Mouse (Mus musculus): ENCODE data around the gene Cd200r4. TPM values are rescaled to one million over a fixed set of nuclear protein-coding genes. Genes with fewer than 3 reads are reported as not detected.
A peak's percentile ranks its signal among the peaks of the same experiment; 100 is the strongest.

Gene Cd200r4
- total and polyA plus RNA-seq, 2 experiments = 0.06 to 0.37 TPM

GRCm38 (mm10) chr16:44767967-44768366 is 43.6 kb upstream of the Cd200r4 start:
- Histone ChIP-seq H3K36me3 (ENCODE audit: control insufficient read depth, insufficient read depth, low read length) (no peaks in the 10 kb centered on the region), H3K27me3 (ENCODE audit: control insufficient read depth, insufficient read depth, low read length) (no peaks in the 10 kb centered on the region), H3K9ac (ENCODE audit: low read depth, low read length) (no peak overlapping the region), H3K79me2 (ENCODE audit: control insufficient read depth, insufficient read depth, low read length) (no peaks in the 10 kb centered on the region), H3K4me3 (ENCODE audit: insufficient read depth, low read depth, low read length) (no peak overlapping the region; the same call in 1 of the 2 replicates), H3K4me1 (ENCODE audit: control insufficient read depth, insufficient read depth, low read length) (no peaks in the 10 kb centered on the region), H3K27ac (replicated peaks; ENCODE audit: insufficient read depth, low read depth, low read length) (no peak overlapping the region)
- 32% methylated on average over 2 of the region's 2 CpGs for WGBS
- TF ChIP-seq POLR2A (IDR thresholded peaks at IDR 0.05; ENCODE audit: extremely low read depth, insufficient read depth, low read length) (no peak), CTCF (IDR thresholded peaks at IDR 0.05; ENCODE audit: low read depth, low read length) (peak; percentile 38; the same call in 1 of the 2 replicates)
- peak; percentile 22 for DNase-seq (ENCODE audit: extremely low read depth, low read depth, low spot score)

- TF ChIP-seq CTCF (IDR thresholded peaks at IDR 0.05; ENCODE audit: low read depth, low read length) = no peak
- no peak for TF ChIP-seq POLR2A (IDR thresholded peaks at IDR 0.05; ENCODE audit: extremely low read depth, insufficient read depth, low read length)
- H3K4me1 ChIP-seq (ENCODE audit: control insufficient read depth, insufficient read depth, low read length) = no peaks in the 10 kb centered on the region
- no peaks in the 10 kb centered on the region for H3K79me2 ChIP-seq (ENCODE audit: control insufficient read depth, insufficient read depth, low read length)
- no peak for DNase-seq (ENCODE audit: extremely low read depth, low read depth, low spot score)
- no peak overlapping the region for H3K9ac ChIP-seq (ENCODE audit: low read depth, low read length)
- H3K36me3 ChIP-seq (ENCODE audit: control insufficient read depth, insufficient read depth, low read length) = no peaks in the 10 kb centered on the region
- H3K27me3 ChIP-seq (ENCODE audit: control insufficient read depth, insufficient read depth, low read length) = no peaks in the 10 kb centered on the region
- H3K27ac ChIP-seq (replicated peaks; ENCODE audit: insufficient read depth, low read depth, low read length) = no peak overlapping the region
- H3K4me3 ChIP-seq (ENCODE audit: insufficient read depth, low read depth, low read length) = no peak overlapping the region
- WGBS = 60% methylated on average over 6 of the region's 6 CpGs
Observed at GRCm38 (mm10) chr16:44772577-44772976, 39.0 kb upstream of the Cd200r4 start.

GRCm38 (mm10) chr16:44773673-44774072 is 37.9 kb upstream of the Cd200r4 start:
- Histone ChIP-seq H3K79me2 (ENCODE audit: control insufficient read depth, insufficient read depth, low read length) (no peaks in the 10 kb centered on the region), H3K4me1 (ENCODE audit: control insufficient read depth, insufficient read depth, low read length) (no peaks in the 10 kb centered on the region; the same call in 1 of the 2 replicates), H3K4me3 (ENCODE audit: insufficient read depth, low read depth, low read length) (no peak overlapping the region), H3K27ac (replicated peaks; ENCODE audit: insufficient read depth, low read depth, low read length) (no peak overlapping the region), H3K36me3 (ENCODE audit: control insufficient read depth, insufficient read depth, low read length) (no peaks in the 10 kb centered on the region), H3K27me3 (ENCODE audit: control insufficient read depth, insufficient read depth, low read length) (no peaks in the 10 kb centered on the region), H3K9ac (ENCODE audit: low read depth, low read length) (no peak overlapping the region)
- DNase-seq (ENCODE audit: extremely low read depth, low read depth, low spot score) = no peak
- 67% methylated on average over 3 of the region's 3 CpGs for WGBS
- TF ChIP-seq POLR2A (IDR thresholded peaks at IDR 0.05; ENCODE audit: extremely low read depth, insufficient read depth, low read length) (no peak), CTCF (IDR thresholded peaks at IDR 0.05; ENCODE audit: low read depth, low read length) (no peak)

- no peaks in the 10 kb centered on the region; the same call in 1 of the 2 replicates for H3K4me1 ChIP-seq (ENCODE audit: control insufficient read depth, insufficient read depth, low read length)
- H3K9ac ChIP-seq (ENCODE audit: low read depth, low read length) = no peak overlapping the region
- no peak overlapping the region for H3K27ac ChIP-seq (replicated peaks; ENCODE audit: insufficient read depth, low read depth, low read length)
- H3K4me3 ChIP-seq (ENCODE audit: insufficient read depth, low read depth, low read length) = no peak overlapping the region
- no peaks in the 10 kb centered on the region for H3K27me3 ChIP-seq (ENCODE audit: control insufficient read depth, insufficient read depth, low read length)
- no peaks in the 10 kb centered on the region for H3K79me2 ChIP-seq (ENCODE audit: control insufficient read depth, insufficient read depth, low read length)
- H3K36me3 ChIP-seq (ENCODE audit: control insufficient read depth, insufficient read depth, low read length) = no peaks in the 10 kb centered on the region
- no peak for TF ChIP-seq CTCF (IDR thresholded peaks at IDR 0.05; ENCODE audit: low read depth, low read length)
- no peak for TF ChIP-seq POLR2A (IDR thresholded peaks at IDR 0.05; ENCODE audit: extremely low read depth, insufficient read depth, low read length)
- no peak for DNase-seq (ENCODE audit: extremely low read depth, low read depth, low spot score)
- WGBS = 88% methylated on average over 6 of the region's 6 CpGs
Observed at GRCm38 (mm10) chr16:44774201-44774600, 37.3 kb upstream of the Cd200r4 start.

GRCm38 (mm10) chr16:44778538-44779147 is 32.9 kb upstream of the Cd200r4 start:
- H3K36me3 ChIP-seq (ENCODE audit: control insufficient read depth, insufficient read depth, low read length) = no peaks in the 10 kb centered on the region
- no peak overlapping the region for H3K9ac ChIP-seq (ENCODE audit: low read depth, low read length)
- DNase-seq (ENCODE audit: extremely low read depth, low read depth, low spot score) = peak; percentile 42
- H3K27ac ChIP-seq (replicated peaks; ENCODE audit: insufficient read depth, low read depth, low read length) = peak overlapping the region; percentile 61; the same call in 1 of the 2 replicates
- H3K79me2 ChIP-seq (ENCODE audit: control insufficient read depth, insufficient read depth, low read length) = no peaks in the 10 kb centered on the region
- no peak for TF ChIP-seq CTCF (IDR thresholded peaks at IDR 0.05; ENCODE audit: low read depth, low read length)
- TF ChIP-seq POLR2A (IDR thresholded peaks at IDR 0.05; ENCODE audit: extremely low read depth, insufficient read depth, low read length) = no peak
- 57% methylated on average over 17 of the region's 17 CpGs for WGBS
- no peaks in the 10 kb centered on the region for H3K27me3 ChIP-seq (ENCODE audit: control insufficient read depth, insufficient read depth, low read length)
- H3K4me1 ChIP-seq (ENCODE audit: control insufficient read depth, insufficient read depth, low read length) = no peaks in the 10 kb centered on the region; the same call in 1 of the 2 replicates
- no peak overlapping the region; the same call in 1 of the 2 replicates for H3K4me3 ChIP-seq (ENCODE audit: insufficient read depth, low read depth, low read length)

- no peak overlapping the region for H3K9ac ChIP-seq (ENCODE audit: low read depth, low read length)
- DNase-seq (ENCODE audit: extremely low read depth, low read depth, low spot score) = no peak
- no peaks in the 10 kb centered on the region for H3K27me3 ChIP-seq (ENCODE audit: control insufficient read depth, insufficient read depth, low read length)
- H3K79me2 ChIP-seq (ENCODE audit: control insufficient read depth, insufficient read depth, low read length) = no peaks in the 10 kb centered on the region
- WGBS = 79% methylated on average over 5 of the region's 5 CpGs
- no peaks in the 10 kb centered on the region for H3K36me3 ChIP-seq (ENCODE audit: control insufficient read depth, insufficient read depth, low read length)
- TF ChIP-seq POLR2A (IDR thresholded peaks at IDR 0.05; ENCODE audit: extremely low read depth, insufficient read depth, low read length) (no peak), CTCF (IDR thresholded peaks at IDR 0.05; ENCODE audit: low read depth, low read length) (no peak)
- H3K4me1 ChIP-seq (ENCODE audit: control insufficient read depth, insufficient read depth, low read length) = no peaks in the 10 kb centered on the region; the same call in 1 of the 2 replicates
- H3K27ac ChIP-seq (replicated peaks; ENCODE audit: insufficient read depth, low read depth, low read length) = no peak overlapping the region
- no peak overlapping the region for H3K4me3 ChIP-seq (ENCODE audit: insufficient read depth, low read depth, low read length)
Observed at GRCm38 (mm10) chr16:44779494-44779893, 32.0 kb upstream of the Cd200r4 start.
